In the genomic region with DNA sequence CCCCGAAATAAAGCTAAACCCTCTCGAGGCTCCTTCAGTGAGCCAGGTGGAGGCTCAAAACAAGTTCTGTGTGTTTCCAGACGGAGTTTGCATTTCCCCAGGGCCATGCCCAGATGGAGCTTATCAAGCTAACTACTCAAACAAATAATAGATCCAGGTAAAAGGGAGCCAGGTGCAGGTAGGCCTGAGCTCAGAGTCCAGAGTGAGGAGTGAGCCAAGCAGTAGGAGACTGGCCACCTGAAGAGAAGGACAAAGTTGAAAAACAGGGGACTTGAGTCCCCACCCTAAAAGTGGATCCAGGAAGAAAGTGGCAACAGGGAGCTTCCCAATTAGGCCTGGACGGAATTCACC, we compare ENCODE assay signal across 8 mouse cellular contexts. TPM values are rescaled to one million over a fixed set of nuclear protein-coding genes. Genes with fewer than 3 reads are reported as not detected.
A peak's percentile ranks its signal among the peaks of the same experiment; 100 is the strongest.
DNase-seq lines count a peak whose midpoint lies in the region; ATAC-seq lines count a peak whose summit lies in the region.

No protein-coding gene starts in this region.

- ATAC-seq in heart, embryonic 13.5 days (ENCODE audit: extremely low read depth, insufficient number of reproducible peaks, low FRiP score, low TSS enrichment), result no peak
- no peak for ATAC-seq in hindbrain, embryonic 12.5 days (ENCODE audit: low FRiP score)
- no peak for ATAC-seq in monocyte, adult 5-6 weeks (replicated peaks; ENCODE audit: insufficient number of reproducible peaks, low FRiP score, low TSS enrichment, poor library complexity, severe bottlenecking)

- H3K4me1 ChIP-seq in heart, embryonic 13.5 days, result peaks cover 18% of the 10 kb centered on the region
- peaks cover 6% of the 10 kb centered on the region for H3K4me1 ChIP-seq in brown adipose tissue, adult 24 weeks (ENCODE audit: control insufficient read depth, insufficient read depth, insufficient read length, low read length)
- peaks cover 18% of the 10 kb centered on the region for H3K4me1 ChIP-seq in hindbrain, embryonic 12.5 days
- H3K4me1 ChIP-seq in midbrain, embryonic 10.5 days, result peaks cover 28% of the 10 kb centered on the region

- peak overlapping the region; percentile 91 for H3K4me2 ChIP-seq in heart, embryonic 13.5 days
- peak overlapping the region; percentile 74 for H3K4me2 ChIP-seq in hindbrain, embryonic 12.5 days (replicated peaks)

- 32% methylated on average over 4 of the region's 4 CpGs for WGBS in heart, embryonic 13.5 days
- WGBS in hindbrain, embryonic 12.5 days, result 31% methylated on average over 4 of the region's 4 CpGs
- 35% methylated on average over 4 of the region's 4 CpGs for WGBS in midbrain, embryonic 10.5 days

- peak overlapping the region; percentile 79 for H3K9ac ChIP-seq in heart, embryonic 13.5 days
- H3K9ac ChIP-seq in hindbrain, embryonic 12.5 days, result peak overlapping the region; percentile 61; the same call in 1 of the 2 replicates

- no peak overlapping the region for H3K27ac ChIP-seq in heart, embryonic 13.5 days (replicated peaks)
- peak overlapping the region; percentile 32; the same call in 1 of the 2 replicates for H3K27ac ChIP-seq in brown adipose tissue, adult 24 weeks (replicated peaks; ENCODE audit: low read depth, low read length)
- H3K27ac ChIP-seq in hindbrain, embryonic 12.5 days, result no peak overlapping the region
- no peak overlapping the region; the same call in 1 of the 2 replicates for H3K27ac ChIP-seq in midbrain, embryonic 10.5 days (replicated peaks)

- no peaks in the 10 kb centered on the region for H3K9me3 ChIP-seq in heart, embryonic 13.5 days
- H3K9me3 ChIP-seq in hindbrain, embryonic 12.5 days (replicated peaks), result no peaks in the 10 kb centered on the region
- no peaks in the 10 kb centered on the region for H3K9me3 ChIP-seq in midbrain, embryonic 10.5 days (replicated peaks)

- no peaks in the 10 kb centered on the region for H3K36me3 ChIP-seq in heart, embryonic 13.5 days
- H3K36me3 ChIP-seq in hindbrain, embryonic 12.5 days, result no peaks in the 10 kb centered on the region
- no peaks in the 10 kb centered on the region for H3K36me3 ChIP-seq in midbrain, embryonic 10.5 days

- intact Hi-C loops in left cerebral cortex, postnatal 10 days (cut with DNase I), result no loop called here

- peaks cover 65% of the 10 kb centered on the region for H3K27me3 ChIP-seq in heart, embryonic 13.5 days (replicated peaks)
- peaks cover 47% of the 10 kb centered on the region for H3K27me3 ChIP-seq in hindbrain, embryonic 12.5 days
- H3K27me3 ChIP-seq in midbrain, embryonic 10.5 days (ENCODE audit: low read depth, poor library complexity, severe bottlenecking), result peaks cover 62% of the 10 kb centered on the region

- peak overlapping the region; percentile 61 for H3K4me3 ChIP-seq in heart, embryonic 13.5 days
- H3K4me3 ChIP-seq in brown adipose tissue, adult 24 weeks (ENCODE audit: insufficient read depth, low read depth, low read length), result peak overlapping the region; percentile 82
- H3K4me3 ChIP-seq in hindbrain, embryonic 12.5 days, result peak overlapping the region; percentile 43
- H3K4me3 ChIP-seq in midbrain, embryonic 10.5 days, result peak overlapping the region; percentile 55

- DNase-seq in heart, adult 9 months (ENCODE audit: low spot score in 2 of 2), result no peak
- DNase-seq in midbrain, embryonic 10.5 days (ENCODE audit: low spot score), result no peak
- DNase-seq in adrenal gland, postnatal 10 days, result no peak
- DNase-seq in left cerebral cortex, postnatal 10 days (ENCODE audit: extremely low spot score in 1 of 2, low spot score in 2 of 2), result no peak

RNA-seq across cellular contexts. Expression of a gene that starts 39.8 kb away (rescaled TPM):
- 2.6 TPM in 2 replicates for polyA plus RNA-seq in heart, embryonic 13.5 days (2015; fragmentation: Nextera tagmentation; extraction: Ambion mirVana)
- polyA plus RNA-seq in brown adipose tissue, adult 24 weeks (2012; ENCODE audit: insufficient read depth, insufficient read length, missing spikeins), result 13.4 and 18.7 TPM in 2 replicates
- polyA plus RNA-seq in hindbrain, embryonic 12.5 days (2016; fragmentation: Nextera tagmentation; extraction: Ambion mirVana), result 4.5 and 5.9 TPM in 2 replicates
- polyA plus RNA-seq in midbrain, embryonic 10.5 days (2016; fragmentation: Nextera tagmentation; extraction: Ambion mirVana), result 2.5 and 2.8 TPM in 2 replicates
- 10 to 100 TPM; 40.8 to 44.7 TPM for total RNA-seq in adrenal gland, postnatal 10 days (2021)
- total RNA-seq in monocyte, adult 5-6 weeks (2017), result 0.29 TPM in 1 of 3 replicates, not detected in the others
- 10 to 100 TPM; 22.8 to 27.4 TPM for total RNA-seq in left cerebral cortex, postnatal 10 days (2021)

RNA-seq across cellular contexts. Expression of a gene that starts 40.5 kb away (rescaled TPM):
- 0.51 and 0.93 TPM in 2 replicates for polyA plus RNA-seq in heart, embryonic 13.5 days (2015; fragmentation: Nextera tagmentation; extraction: Ambion mirVana)
- polyA plus RNA-seq in brown adipose tissue, adult 24 weeks (2012; ENCODE audit: insufficient read depth, insufficient read length, missing spikeins), result 1.5 TPM in 1 of 2 replicates, not detected in the other
- 0.34 and 0.43 TPM in 2 replicates for polyA plus RNA-seq in hindbrain, embryonic 12.5 days (2016; fragmentation: Nextera tagmentation; extraction: Ambion mirVana)
- 0.65 and 0.77 TPM in 2 replicates for polyA plus RNA-seq in midbrain, embryonic 10.5 days (2016; fragmentation: Nextera tagmentation; extraction: Ambion mirVana)
- 1 to 10 TPM; 4.1 to 6.0 TPM for total RNA-seq in adrenal gland, postnatal 10 days (2021)
- not detected in 3 replicates for total RNA-seq in monocyte, adult 5-6 weeks (2017)
- total RNA-seq in left cerebral cortex, postnatal 10 days (2021), result 1 to 10 TPM; 1.7 to 3.3 TPM
